Mouse (Mus musculus) cerebellum, adult 11 months (tissue): ENCODE data around the gene Gjb4.

Source experiments
- DNase-seq: peaks from one replicate; pipeline ENCODE4 v3.0.0; 2022

The Gjb4 gene

DNA sequence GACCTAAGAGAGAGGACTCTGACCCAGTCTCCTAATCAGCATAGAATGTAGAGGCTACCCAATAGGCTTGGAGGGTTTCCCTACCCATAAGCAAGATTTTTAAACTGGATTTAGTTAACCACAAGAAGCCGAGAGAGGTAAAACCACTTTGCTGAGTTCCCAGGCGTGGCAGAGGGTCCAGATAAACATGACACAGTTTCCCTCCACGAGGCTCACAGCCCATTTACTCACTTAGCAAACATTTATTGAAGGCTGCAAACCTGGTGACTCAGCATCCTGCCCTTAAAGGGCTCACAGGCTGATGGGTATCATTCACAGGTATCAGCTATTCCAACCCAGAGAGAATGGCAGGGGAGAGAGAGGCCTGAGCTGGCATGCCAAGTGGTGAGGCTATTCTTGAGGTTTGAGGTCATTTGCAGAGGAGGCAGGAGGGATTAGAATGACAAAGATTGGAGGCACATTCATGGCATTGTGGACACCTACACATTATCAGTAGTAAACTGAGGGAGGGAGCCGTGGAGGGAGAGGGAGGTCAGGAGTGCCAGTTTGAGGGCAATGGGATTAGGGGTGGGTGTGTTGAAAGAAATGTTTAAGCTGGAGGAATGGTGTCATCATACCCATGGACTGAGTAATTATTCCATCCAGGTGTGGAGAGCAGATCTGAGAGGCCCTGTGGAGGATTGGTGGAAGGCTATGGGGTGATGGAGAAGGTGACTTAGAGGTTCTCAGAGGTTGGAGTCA, 4.2 kb downstream of the Gjb4 start:
- no peak for DNase-seq

DNA sequence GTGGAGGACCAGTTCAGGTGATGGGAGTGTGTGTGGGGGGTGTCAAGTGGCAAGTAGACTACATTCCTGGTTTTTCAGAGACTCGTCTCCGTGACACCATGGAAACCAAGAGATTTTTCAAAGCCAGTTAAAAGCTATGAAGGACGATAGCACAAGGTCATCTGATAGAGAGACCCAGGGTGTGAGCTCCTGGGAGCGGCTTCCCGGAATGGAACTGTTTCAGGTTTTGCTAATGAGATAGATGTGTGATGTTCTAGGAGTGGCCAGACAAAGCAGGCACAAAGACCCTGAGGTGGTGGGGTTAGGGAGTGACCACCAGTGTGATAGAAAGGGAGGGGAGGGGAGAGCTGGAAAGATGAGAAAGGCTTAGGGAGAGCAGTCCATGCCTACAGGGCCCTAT, 8.9 kb downstream of the Gjb4 start:
- DNase-seq = no peak

DNA sequence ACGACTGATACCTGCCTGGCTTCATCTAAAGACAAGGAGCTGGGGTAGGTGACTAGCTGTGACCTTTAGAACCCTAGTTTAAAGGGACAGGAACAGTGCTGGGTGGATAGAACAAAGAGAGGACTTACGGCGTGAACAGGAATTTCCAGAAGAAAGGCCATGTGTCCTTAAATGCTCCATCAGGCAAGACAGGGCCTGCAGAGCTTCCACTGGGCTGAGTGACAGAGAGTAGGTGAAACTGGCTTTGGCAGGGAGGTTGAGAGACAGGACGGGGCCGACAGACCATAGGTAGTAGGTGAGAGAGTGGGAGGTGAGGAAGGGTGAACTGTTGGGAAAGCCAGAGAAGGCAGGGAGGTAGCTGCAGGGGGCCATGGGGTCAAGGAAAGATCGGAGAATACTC, 12.5 kb downstream of the Gjb4 start:
- DNase-seq = no peak

DNA sequence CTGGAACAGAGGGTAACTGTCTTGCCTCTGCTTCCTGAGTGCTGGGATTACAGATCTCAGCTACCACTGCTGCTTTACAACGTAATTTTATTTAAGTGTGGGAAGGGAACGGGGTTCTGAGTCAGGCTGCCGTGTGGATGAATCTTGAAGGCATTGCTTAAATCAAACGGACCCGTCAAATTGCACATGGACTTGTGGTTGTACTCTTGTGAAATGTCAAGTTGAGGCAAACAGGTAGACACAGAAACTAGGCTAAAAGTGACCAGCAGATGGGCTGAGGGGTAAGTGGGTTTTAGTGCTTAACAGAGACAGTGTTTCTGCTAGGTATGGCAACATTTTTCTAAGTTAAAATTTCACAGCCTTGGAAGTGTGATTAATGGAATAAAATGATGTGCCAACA, 16.2 kb downstream of the Gjb4 start:
- no peak for DNase-seq

DNA sequence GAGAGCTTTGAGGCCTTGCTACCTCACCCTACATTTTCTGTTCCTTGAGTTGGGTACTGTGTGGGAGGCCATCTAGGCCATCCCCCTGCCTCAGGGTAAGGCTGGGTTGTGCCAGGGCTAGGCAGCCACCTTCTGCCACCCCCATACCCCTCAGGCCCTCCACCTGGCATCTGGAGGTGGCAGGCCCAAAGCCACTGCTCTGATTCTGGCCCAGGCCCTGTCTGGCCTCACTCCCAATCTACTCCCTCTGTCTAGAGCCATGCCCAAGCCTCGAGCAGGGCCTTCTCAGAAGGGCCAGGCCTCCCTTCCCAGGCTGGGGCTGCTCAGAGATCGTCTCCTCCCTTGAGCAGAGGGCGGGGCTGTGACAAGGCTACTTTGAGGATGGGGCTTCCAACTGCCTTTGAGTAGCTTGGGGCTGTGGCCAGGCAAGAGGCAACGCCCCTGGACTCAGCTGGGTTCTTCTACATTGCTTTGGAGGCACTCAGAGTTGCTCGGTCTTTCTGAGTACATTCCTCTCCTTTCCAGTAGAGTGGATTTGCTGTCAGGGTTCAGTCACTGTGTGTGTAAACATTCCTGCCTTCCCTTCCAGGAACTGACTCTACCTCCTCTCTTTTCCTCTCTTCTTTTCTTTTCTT, 18.9 kb downstream of the Gjb4 start:
- DNase-seq = no peak

DNA sequence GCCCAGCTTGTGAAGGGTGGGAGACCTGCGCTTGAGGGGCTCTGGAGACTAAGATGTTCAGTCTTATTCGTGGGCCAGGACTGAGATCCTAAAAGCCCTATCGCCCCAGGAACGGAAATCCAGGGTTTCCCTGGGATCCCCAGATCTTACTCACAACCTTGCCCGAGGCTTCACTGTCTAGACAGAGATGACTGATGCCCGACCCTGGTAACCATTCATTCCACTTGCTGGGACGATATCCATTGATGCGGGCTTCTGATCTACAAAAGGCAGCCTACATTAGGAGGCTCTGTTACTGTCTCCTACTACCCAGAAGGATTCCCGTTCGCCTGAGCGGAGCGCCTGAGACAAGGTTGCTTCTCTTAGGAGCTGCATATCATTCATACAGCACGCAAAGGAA, 22.7 kb downstream of the Gjb4 start:
- DNase-seq = no peak

DNA sequence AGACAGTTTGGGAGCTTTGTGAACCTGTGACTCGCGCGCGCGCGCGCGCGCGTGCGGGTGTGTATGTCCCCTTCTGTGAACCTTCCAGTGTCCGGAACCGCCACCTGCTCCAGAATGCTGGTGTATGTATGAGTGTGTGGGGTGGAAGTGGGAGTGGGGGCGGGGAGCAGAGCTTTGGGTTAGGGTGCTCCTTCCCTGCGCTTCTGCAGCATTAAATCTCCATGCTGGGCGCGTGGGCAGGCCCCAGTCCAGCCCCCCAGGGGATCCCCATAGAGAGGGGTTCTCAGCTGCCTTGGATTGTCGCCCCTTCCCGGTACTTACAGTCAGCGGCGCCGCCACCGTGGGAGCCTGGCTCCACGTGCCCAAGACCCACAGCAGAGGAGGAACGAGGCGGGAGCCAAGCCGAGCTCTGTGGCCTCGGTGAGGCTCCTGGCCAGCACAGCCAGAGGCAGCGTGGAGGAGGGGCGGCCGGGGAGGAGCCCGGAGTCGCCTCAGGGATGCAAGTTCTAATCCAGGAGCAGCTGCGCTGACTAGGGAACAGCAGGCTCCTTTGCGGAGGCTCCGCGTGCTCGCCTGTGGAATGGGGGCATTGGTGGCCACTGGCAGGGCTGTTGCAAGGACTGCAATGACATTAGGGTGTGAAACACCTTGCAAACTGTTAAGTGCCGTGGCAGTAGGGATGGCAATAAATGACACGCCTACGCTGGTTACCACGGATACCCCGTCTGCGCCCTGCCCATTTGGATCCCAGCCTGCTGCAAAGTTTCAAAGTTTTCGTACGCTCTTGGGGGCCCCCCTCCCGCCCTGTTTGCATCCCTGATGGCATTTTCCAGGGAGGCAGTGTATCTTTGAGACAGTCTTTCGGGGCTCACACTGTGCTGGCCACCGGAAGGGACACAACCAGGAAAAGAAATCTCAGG, 23.4 kb downstream of the Gjb4 start, which contains the start of gene Gjb3:
TSS of gene Gjb3 (minus strand) at position 664 of the 920 bp plus-strand sequence.
- no peak for DNase-seq

DNA sequence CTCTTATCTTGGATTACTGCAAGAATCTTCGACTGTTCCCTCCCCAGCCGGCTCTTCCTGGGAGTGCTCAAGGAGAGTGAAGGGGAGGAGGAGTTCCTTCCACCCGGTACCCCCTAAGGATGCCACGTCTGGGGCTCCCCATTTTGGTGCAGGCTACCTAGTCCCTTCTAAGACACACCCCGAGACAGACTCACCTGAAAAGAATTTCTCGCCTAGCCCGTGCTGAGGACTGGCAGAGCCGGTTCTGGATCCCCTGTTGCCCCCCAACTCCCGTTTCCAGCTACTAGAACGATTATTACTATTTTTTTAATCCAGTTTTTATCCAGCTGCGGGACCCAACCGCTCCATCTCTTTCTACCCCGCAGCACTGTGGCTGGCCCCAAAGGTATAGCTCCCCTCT, 24.1 kb downstream of the Gjb4 start:
- DNase-seq = no peak

DNA sequence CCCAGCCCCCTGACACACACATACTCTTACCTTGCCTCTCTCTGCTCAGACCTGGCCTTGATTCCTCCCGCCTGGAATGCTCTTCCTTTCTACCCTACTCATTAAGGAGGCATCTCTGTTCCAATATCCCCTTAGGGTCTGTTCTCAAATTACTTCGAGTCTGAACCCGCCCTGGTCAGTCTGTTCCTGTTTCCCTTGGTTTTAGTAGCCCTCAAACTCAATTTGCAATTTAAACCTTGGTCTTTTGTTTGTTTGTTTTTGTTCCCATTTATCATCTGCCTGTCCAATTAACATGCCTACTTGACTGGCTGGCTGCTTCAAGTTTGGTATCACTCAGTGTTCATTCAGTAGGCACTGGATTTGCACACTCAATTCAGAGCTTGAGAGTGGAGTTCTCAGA, 24.8 kb downstream of the Gjb4 start:
- no peak for DNase-seq

DNA sequence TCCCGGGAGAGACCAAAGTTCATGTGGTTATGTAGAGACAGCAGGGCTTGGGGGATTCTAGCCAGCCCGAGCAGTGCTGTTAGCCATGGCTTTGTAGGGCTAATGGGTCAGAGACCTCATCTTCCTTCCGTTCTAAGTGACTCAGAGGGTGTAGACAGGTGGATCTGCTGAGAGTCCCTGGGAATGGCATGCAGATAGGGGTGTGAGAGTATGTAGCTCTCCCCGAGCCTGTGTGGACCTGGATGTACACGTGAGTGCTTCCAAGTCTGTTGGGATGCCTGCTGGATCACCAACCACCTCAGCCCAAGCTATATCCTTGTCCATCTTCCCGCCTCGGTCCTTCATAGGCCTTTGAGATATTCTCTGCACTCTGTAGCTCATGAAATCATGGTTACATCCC, 25.5 kb downstream of the Gjb4 start:
- DNase-seq = no peak

DNA sequence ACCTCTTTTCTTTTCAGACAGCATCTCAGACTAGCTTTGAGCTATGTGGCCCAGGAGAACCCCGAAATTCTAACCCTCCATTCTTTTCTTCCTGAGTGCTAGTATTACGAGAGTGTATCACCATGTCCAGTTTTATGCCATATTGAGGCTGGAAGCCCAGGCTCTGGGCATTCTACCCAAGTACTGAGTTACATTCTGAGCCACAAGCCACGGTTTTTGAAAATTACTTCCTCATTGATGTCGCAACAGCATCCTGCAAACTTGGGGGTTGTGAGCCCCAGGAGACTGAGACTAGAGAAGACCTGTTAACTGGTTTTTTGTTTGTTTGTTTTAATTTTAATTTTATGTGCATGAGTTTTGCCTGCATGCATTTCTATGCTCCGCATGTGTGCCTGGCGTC, 26.1 kb downstream of the Gjb4 start:
- no peak for DNase-seq

DNA sequence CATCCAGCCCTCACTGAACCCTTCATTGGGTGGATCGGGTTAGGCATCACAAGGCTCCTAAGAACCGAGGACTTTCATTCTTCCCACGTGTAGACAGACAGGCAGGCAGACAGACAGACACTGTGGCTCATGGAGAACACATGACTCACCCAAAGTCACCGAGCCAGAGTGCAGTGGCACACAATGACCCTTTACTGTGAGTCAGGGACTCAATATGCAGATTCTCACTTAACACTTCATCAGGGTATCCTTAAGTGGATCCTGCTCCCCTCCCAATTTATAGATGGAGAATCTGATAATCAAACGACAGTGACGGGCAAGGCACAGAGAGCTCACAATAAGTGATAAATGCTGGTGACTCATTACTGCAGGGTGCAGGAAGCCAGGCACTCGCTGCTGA, 26.6 kb downstream of the Gjb4 start:
- no peak for DNase-seq

DNA sequence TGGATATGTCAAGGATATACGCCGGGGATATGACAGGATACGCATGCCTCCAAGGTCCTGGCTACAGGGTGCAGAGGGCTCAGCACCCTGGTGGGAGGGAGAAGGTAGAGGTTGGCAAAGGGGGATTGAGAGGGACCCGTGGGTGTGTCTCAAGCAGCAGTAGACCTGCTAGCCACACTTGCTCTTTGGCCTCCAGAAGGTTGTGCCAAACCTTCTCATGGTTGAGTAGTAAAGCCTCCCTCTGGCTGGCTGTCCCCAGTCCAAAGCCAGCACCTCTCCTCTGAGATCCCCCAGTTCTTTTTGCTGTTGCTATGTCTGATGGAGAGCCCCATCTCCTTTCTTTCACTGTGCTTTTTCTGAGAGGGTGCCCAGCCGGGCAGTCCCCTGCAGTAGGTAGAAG, 28.6 kb downstream of the Gjb4 start:
- no peak for DNase-seq

DNA sequence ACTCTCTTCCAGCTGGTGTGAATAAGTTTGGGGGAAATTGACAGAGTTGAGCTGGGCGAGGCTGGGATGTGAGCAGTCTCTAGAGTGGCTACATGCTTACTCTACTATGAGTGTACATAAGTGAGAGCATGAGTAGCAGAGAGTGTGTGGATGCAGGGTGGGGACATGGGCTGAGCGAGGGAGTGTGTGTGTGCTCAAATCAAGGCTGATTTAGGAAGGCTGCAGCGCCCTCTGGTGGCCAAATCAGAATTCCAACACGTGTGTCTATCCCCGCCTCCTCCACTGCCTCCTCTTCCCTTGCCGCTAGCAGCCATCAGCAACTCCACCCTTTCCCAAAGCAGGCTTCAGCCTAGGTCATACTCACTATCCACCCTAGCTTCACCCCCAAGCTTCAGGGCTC, 29.1 kb downstream of the Gjb4 start:
- DNase-seq = peak; percentile 50

DNA sequence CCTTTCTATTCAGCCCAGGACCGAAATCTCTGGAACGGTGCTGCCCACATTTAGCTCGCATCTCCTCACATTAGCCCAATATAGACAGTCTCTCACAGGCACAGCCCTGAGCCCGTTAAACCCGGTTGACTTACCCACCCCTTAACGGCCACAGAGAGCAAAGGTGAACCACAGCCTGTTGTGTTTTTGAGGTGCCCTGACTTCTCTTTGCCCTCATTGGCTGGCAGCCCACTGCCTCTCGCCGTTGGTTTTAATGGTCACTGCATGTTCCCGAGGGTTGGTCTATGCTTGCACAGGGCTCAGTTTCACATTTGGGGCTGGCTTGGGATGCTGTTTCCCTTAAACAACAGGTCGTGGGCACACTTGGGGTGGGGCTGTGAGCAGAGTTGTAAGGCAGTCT, 29.6 kb downstream of the Gjb4 start:
- no peak for DNase-seq

DNA sequence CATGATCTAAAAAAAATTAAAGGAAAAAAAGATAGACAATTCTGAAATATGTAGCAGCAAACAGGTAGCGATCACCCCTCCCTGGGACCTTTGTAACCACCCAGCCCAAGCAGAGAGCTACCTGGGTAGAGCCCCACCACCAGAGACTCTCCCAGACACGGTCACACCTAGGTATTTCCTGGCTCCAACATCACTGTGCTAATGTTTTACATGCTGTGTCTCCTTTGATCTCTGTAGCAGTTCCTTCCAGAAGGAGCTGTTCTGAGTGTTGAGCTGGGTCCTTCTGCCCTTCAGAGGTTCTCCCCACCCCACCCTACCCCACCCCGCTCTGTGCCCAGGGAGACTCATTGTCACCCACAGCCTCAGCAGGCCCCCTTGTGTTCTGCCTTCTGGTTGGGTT, 30.2 kb downstream of the Gjb4 start:
- DNase-seq = no peak

DNA sequence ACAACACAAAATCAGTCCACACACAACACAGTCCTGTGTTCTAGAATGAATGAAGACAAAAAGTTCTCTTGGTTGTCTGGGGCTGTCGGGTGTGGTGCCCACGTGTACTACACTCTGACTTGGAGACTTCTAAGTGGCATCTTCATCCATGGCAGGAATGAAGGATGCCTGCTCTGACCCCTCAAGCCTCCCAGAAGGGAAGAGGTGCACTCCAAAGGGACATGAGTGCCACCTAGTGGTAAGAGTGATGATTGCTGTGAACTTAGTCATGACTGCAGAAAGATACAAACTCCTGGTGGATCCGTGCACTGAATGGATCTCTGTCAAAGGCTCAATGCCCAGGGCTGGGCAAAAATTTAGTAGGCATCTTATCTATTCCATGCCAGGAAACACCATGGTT, 34.3 kb downstream of the Gjb4 start:
- DNase-seq = peak; percentile 52

DNA sequence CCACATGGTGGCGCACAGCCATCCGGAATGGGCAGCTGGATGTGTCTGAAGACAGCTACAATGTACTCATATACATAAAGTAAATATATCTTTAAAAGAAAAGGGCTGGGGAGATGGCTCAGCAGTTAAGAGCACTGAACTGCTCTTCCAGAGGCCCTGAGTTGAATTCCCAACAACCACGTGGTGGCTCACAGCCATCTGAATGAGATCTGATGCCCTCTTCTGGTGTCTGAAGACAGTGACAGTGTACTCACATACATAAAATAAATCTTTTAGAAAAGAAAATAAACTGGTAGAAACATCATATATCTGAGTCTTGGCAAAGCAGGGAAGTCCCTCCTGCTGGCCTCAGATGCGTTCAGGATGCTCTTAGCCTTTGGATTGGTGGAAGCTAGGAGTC, 36.7 kb downstream of the Gjb4 start:
- no peak for DNase-seq

DNA sequence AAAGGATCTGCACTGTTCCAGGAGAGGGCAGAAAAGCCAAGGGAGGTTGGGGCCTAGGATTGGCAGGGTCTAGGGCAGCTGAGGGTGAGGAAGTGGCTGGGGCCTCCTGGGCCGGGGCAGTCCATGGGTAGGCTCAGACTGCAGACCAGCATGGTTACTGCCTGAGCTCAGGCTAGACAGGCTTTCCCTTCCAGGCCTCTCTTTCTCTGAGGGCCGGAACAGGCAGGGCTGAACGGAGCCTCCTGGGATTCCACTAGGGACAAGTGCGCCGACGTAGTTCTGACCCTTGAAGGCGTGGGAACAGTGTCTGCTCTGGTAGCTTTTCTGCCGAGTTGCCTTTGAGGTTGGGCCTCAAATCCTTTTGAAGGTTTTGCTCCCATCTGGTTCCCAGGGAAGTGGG, 38.1 kb downstream of the Gjb4 start:
- no peak for DNase-seq

DNA sequence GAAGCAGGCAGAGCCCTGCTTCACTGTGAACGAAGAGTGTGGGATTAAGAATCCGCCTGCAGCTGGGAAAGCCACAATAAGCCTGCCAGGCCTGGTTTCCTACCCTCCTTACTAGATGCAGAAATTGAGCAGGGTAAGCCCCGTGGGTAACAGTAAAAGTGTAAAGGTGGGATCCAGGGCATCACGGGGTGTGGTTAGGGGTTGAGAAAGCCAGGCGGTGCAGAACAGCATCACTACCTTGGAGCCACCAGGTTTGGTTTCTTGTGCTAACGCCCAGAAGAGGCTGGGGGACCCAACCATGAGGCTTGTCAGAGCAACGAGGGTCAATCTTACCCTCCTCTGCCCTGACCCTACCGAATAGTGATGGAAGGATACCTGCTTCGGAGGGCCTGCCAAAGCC, 39.3 kb downstream of the Gjb4 start:
- no peak for DNase-seq

DNA sequence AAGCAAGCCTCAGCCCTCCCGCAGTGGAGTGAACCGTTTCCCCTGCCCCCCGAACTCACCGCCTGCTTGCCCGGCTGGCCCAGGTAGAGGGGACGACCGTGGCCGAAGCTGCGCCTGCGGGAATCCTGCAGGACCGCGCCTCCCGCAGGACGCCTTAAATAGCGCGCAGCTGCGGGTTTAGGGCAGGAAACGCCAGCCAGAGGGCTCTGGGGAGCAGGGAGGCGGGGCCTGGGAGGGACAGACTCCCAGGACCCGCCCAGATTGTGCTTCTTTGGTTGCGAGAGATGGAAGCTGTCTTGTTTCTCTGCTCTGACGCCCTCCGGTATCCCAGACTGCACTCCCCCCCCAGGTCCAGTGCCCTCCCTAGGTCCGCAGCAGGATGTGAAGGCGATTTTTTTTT, 40.0 kb downstream of the Gjb4 start, which contains the start of gene Gja4:
TSS of gene Gja4 (minus strand) at position 179 of the 400 bp plus-strand sequence.
- DNase-seq = peak; percentile 36

DNA sequence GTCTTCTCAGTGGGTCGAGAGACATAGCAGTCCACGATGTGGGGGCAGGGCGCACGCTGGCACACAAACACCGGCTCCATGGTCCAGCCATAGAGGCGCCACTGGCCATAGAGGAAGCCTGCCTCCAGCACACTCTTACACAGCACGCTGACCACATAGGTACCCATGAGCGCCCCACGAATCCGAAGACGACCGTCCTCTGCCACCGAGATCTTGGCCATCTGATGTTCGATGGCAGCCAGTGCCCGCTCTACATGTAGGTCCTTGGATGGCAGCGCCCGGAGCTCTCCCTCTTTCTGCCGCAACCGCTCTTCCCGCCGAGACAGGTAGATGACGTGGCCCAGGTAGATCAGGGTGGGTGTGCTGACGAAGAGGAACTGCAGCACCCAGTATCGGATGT, 41.5 kb downstream of the Gjb4 start:
- DNase-seq = no peak

DNA sequence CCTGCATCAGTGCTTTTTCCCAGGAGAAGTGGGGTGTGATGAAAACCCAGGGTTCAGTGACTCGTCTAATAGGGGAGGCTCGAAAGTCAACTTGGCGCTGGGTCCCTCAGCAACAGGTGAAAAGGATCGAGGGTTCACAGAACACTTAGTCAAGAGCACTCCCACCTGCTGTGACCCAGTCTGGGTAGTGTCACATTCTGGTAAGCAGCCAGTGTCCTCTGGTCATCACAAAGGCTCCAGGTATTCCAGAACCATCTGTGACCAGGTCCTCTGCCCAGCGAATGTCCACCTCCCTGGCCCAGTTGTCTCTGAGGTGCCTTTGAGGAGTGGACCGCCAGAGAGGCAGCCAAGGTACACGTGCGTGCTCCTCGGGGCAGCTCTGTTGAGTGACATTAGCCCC, 42.3 kb downstream of the Gjb4 start:
- no peak for DNase-seq

DNA sequence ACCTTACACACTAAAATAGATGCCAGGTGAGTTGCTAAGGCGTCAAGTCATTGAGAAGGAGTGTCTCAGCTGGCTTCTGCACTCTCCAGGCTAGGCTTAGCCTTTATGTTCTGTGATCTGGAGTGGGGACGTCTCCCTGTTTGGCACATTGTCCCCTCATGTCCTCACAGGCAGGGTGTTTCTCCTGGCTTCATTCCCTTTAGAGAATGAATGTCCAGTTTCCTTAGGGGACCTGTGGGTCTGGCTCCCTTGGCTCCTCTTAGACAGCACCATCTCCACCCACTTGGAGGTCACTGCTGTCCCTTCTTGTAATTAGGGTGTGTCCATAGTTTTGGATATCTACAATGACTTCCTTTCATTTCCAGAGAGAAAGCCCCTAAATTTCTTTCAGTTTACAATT, 47.0 kb downstream of the Gjb4 start:
- DNase-seq = no peak
